Mouse (Mus musculus) hindbrain, postnatal 0 days (tissue): Measurements from ENCODE around the gene Wwox. TPM values are rescaled to one million over a fixed set of nuclear protein-coding genes. Genes with fewer than 3 reads are reported as not detected.

ENCODE experiments used
- ATAC-seq: fragments of 200-750 bp; cut with Nextera tagmentation; 2 replicates; pipeline ENCODE4 v1.8.0; 2017; ENCODE audit warnings: mild to moderate bottlenecking, moderate TSS enrichment, moderate library complexity
- DNase-seq: peaks from one replicate; pipeline ENCODE4 v3.0.0-alpha.2; 2015; ENCODE audit warnings: low spot score
- H3K27ac ChIP-seq: fragments of 300-500 bp; sonication (generic); 2 replicates; pipeline ENCODE4 v1.5.1; 2014; ENCODE audit warnings: mild to moderate bottlenecking
- H3K27me3 ChIP-seq: fragments of 300-500 bp; sonication (generic); 2 replicates; pipeline ENCODE4 v1.6.1; 2014; ENCODE audit warnings: low read length, mixed read lengths; ENCODE audit not compliant: insufficient read depth
- H3K36me3 ChIP-seq: fragments of 300-500 bp; sonication (generic); 2 replicates; pipeline ENCODE4 v1.6.1; 2014; ENCODE audit warnings: low read length, mixed read lengths; ENCODE audit not compliant: insufficient read depth
- H3K4me1 ChIP-seq: fragments of 300-500 bp; sonication (generic); 2 replicates; pipeline ENCODE4 v1.6.1; 2014; ENCODE audit warnings: antibody characterized with exemption, low read length, mixed read lengths; ENCODE audit not compliant: insufficient read depth
- H3K4me2 ChIP-seq: fragments of 300-500 bp; sonication (generic); 2 replicates; pipeline ENCODE4 v1.6.1; 2014; ENCODE audit warnings: low read depth, mild to moderate bottlenecking, low read length, moderate library complexity, mixed read lengths
- H3K4me3 ChIP-seq: fragments of 300-500 bp; sonication (generic); 2 replicates; pipeline ENCODE4 v1.5.1; 2014; ENCODE audit warnings: low read length
- H3K9ac ChIP-seq: fragments of 300-500 bp; sonication (generic); replicated peaks from 2 replicates; pipeline ENCODE4 v1.6.1; 2014; ENCODE audit warnings: mild to moderate bottlenecking, low read length, moderate library complexity, mixed read lengths
- H3K9me3 ChIP-seq: fragments of 300-500 bp; sonication (generic); 2 replicates; pipeline ENCODE4 v1.6.1; 2016; ENCODE audit warnings: low read length, mixed read lengths
- CTCF ChIP-seq: IDR thresholded peaks from 2 replicates; pipeline ENCODE4 v1.5.1; 2016; ENCODE audit warnings: antibody characterized with exemption, control low read depth, low read depth
- WGBS: fragments of 180-500 bp; shearing (Covaris S2); extraction: QIAGEN DNeasy Blood & Tissue Kit; methylation state at CpG from one replicate; pipeline ENCODE4 v1.1.7; 2014; 5-methylcytosine and 5-hydroxymethylcytosine counted together
- polyA plus RNA-seq: library from polyadenylated mRNA; unstranded; fragments of >200 nt; fragmentation: Nextera tagmentation; extraction: Ambion mirVana; gene quantifications from 2 replicates; pipeline ENCODE4 v1.2.1, GENCODE M21; 2015
- total RNA-seq: library from RNA; depleted of rRNA; stranded (reverse); fragments of >200 nt; gene quantifications from 2 replicates; pipeline ENCODE4 v1.2.3, GENCODE M21; 2014

The Wwox gene
- total and polyA plus RNA-seq, 2 experiments from 2014 or later = 17.1 to 19.8 TPM

DNA sequence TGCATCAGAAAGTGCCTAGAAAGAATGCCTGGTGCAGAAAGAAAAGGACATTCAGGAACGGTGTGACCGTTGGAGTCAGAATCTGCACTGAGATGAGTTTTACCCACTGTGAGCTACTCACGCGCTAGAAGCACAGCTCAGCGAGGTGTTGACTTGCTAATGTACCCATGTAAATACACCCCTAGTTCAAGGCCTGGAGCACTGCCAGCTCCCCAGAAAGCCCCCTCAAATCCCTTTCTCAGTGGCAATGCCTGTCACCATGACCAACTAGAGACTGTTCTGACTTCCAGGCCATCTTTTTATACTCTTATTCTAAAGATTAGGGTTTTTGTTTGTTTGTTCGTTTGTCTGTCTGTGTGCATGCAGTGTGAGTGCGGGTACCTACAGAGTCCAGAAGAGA lies 686.6 kb downstream of the Wwox start:
- Histone ChIP-seq H3K4me1 (no peaks in the 10 kb centered on the region), H3K9ac (no peak overlapping the region), H3K36me3 (no peaks in the 10 kb centered on the region), H3K4me2 (no peak overlapping the region), H3K27ac (no peak overlapping the region), H3K27me3 (no peaks in the 10 kb centered on the region), H3K4me3 (no peak overlapping the region), H3K9me3 (no peaks in the 10 kb centered on the region)
- WGBS = 34% methylated on average over 7 of the region's 7 CpGs
- no peak for DNase-seq
- no peak for TF ChIP-seq CTCF
- no peak for ATAC-seq

DNA sequence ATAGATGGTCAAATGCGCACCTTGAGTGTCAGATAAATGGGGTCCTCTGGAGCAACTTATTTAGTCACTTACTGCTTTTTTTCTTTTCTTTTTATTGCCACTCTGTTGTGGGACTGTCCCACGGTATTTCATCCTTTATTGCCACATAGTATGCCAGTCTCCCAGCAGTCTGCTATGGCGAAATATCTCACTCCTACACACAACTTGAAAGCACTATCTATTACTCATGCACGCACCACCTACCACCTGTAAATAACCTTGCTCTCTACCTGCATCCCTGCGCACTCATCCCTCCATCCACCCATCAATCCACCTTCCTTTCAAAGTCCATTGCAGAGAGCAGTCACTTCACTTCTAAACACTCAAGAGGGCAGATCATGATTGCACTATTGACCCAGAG lies 687.2 kb downstream of the Wwox start:
- H3K27me3 ChIP-seq = no peaks in the 10 kb centered on the region
- H3K4me2 ChIP-seq = no peak overlapping the region
- H3K36me3 ChIP-seq = no peaks in the 10 kb centered on the region
- TF ChIP-seq CTCF = no peak
- H3K9me3 ChIP-seq = no peaks in the 10 kb centered on the region
- WGBS = 95% methylated on average over 5 of the region's 5 CpGs
- ATAC-seq (no peak), DNase-seq (no peak)
- H3K27ac ChIP-seq = no peak overlapping the region
- H3K4me1 ChIP-seq = no peaks in the 10 kb centered on the region
- no peak overlapping the region for H3K9ac ChIP-seq
- H3K4me3 ChIP-seq = no peak overlapping the region

DNA sequence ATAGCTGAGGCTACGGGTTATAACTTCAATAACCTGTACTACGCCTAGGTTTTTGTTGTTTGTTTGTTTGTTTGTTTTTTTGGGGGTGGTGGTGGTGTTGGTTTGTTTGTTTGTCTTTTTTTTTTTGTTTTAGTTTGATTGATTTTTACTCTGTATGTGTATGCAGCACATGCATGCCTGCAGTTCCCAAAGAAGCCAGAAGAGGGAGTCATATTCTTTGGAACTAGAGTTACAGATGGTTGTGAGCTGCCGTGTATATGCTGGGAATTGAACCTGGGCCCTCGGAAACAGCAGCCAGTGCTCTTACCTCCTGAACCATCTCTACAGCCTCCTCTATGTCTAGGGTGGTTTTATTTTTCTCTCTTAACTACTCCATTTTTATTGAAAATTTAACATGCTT lies 689.9 kb downstream of the Wwox start:
- WGBS = 94% methylated on average over 4 of the region's 4 CpGs
- Histone ChIP-seq H3K9ac (no peak overlapping the region), H3K4me2 (no peak overlapping the region), H3K9me3 (no peaks in the 10 kb centered on the region), H3K27ac (no peak overlapping the region), H3K27me3 (no peaks in the 10 kb centered on the region), H3K4me1 (no peaks in the 10 kb centered on the region), H3K4me3 (no peak overlapping the region), H3K36me3 (no peaks in the 10 kb centered on the region)
- DNase-seq (no peak), ATAC-seq (no peak)
- no peak for TF ChIP-seq CTCF

DNA sequence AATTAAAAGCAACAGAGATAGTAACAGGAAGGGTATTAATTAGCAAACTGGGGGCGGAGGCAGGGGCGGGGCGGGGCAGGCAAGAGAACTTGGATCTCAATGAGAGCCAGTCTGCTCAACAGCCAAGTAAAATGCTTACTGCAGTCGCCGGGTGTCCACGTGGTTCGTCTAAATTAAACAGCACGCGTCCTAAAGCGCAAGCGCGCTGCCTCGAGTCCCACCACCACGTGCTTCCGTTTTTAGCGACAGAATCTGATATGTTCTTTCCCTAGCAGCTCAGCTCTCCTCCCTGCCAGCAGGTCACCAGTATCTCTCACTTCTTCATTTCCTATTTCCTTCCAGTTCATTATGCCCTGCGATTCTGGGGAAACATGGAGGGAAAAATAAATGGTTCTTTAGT lies 693.7 kb downstream of the Wwox start:
- WGBS = 56% methylated on average over 17 of the region's 17 CpGs
- Histone ChIP-seq H3K9ac (no peak overlapping the region), H3K27me3 (no peaks in the 10 kb centered on the region), H3K27ac (no peak overlapping the region), H3K4me2 (no peak overlapping the region), H3K36me3 (no peaks in the 10 kb centered on the region), H3K4me3 (no peak overlapping the region), H3K9me3 (no peaks in the 10 kb centered on the region), H3K4me1 (no peaks in the 10 kb centered on the region)
- no peak for TF ChIP-seq CTCF
- DNase-seq = no peak
- ATAC-seq = no peak

DNA sequence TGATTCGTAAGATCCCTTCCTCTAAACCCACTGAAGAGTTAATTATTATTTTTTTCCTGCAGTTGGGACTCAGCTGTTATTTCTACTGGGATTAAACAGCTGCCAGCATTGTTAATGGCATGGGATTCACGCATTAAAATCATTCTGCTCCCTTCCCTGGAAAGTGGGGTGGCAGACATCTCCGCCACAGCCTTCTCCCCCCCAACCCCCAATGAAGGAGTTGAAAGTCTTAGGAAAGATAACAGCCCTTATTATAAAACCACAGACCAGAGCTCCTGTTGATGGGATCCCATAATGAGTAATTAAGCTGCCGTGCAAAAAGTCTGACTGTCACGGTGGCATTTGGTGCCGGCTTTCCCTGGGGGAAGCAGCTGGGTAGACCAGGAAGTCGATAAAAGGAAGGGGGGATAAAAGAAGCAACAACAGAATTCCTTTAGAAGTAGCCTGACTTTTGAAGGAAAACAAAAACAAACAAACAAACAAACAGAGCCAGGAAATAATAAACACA lies 694.3 kb downstream of the Wwox start:
- TF ChIP-seq CTCF = no peak
- no peak overlapping the region for H3K4me3 ChIP-seq
- DNase-seq (no peak), ATAC-seq (no peak)
- no peaks in the 10 kb centered on the region for H3K36me3 ChIP-seq
- H3K9ac ChIP-seq = no peak overlapping the region
- WGBS = 26% methylated on average over 7 of the region's 7 CpGs
- H3K27me3 ChIP-seq = no peaks in the 10 kb centered on the region
- no peaks in the 10 kb centered on the region for H3K4me1 ChIP-seq
- H3K4me2 ChIP-seq = no peak overlapping the region
- no peak overlapping the region for H3K27ac ChIP-seq
- no peaks in the 10 kb centered on the region for H3K9me3 ChIP-seq

DNA sequence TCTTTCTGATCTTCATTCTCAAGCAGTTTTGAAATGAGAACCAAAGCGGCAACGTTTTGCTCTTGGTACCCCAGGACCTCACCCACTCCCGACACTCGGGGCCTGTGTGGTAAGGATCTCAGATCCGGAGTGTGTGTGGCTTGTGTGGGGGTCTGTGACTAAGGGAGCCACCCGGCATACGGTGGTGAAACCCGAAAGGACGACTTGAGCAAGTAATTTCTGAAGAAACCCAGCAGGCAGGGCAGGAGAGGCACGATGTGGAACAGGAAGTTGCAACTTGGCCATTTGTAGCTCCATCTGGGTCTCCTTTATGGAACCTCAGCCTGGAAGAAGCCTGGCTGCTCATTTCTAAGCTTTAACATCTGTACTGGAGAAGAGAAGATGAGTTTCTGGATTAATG lies 697.4 kb downstream of the Wwox start:
- H3K4me3 ChIP-seq = no peak overlapping the region
- WGBS = 88% methylated on average over 10 of the region's 10 CpGs
- no peak for DNase-seq
- H3K4me1 ChIP-seq = no peaks in the 10 kb centered on the region
- no peak for ATAC-seq
- H3K9me3 ChIP-seq = no peaks in the 10 kb centered on the region
- H3K4me2 ChIP-seq = no peak overlapping the region
- no peaks in the 10 kb centered on the region for H3K27me3 ChIP-seq
- no peak overlapping the region for H3K9ac ChIP-seq
- H3K36me3 ChIP-seq = no peaks in the 10 kb centered on the region
- no peak for TF ChIP-seq CTCF
- no peak overlapping the region for H3K27ac ChIP-seq

DNA sequence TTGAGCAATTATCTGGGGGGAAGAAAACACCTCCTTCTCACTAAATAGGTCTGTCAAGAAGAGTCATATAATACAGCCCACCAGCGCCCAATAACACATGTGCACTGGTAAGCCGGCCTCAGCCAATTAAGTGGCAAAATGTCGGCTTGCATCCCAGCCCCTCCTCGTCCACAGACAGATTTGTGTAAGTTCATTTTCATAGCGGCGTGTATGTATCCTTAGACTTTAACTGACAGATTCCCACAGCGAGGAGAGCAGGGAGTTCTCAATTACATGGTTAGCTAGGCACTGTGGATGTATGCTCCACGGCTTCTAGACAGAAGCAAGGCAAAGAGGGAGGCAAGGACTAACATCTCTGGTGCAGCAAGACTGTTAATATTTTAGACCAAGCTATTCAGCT lies 702.2 kb downstream of the Wwox start:
- Histone ChIP-seq H3K4me1 (no peaks in the 10 kb centered on the region), H3K4me3 (no peak overlapping the region), H3K4me2 (no peak overlapping the region), H3K9ac (no peak overlapping the region), H3K36me3 (no peaks in the 10 kb centered on the region), H3K27ac (no peak overlapping the region), H3K27me3 (0 out of 2 replicates have a peak, but pooled peaks cover 3% of the 10 kb centered on the region), H3K9me3 (no peaks in the 10 kb centered on the region)
- ATAC-seq (no peak), DNase-seq (no peak)
- TF ChIP-seq CTCF = no peak
- 31% methylated on average over 8 of the region's 8 CpGs for WGBS
